Mouse (Mus musculus) forebrain, embryonic 10.5 days (tissue): ENCODE data around the gene Aunip. TPM values are rescaled to one million over a fixed set of nuclear protein-coding genes. Genes with fewer than 3 reads are reported as not detected.

Experiments
- DNase-seq: peaks from one replicate; pipeline ENCODE4 v3.0.0-alpha.2; 2017; ENCODE audit warnings: low spot score; ENCODE audit errors: extremely low spot score
- H3K27ac ChIP-seq: fragments of 300-500 bp; sonication (generic); 2 replicates; pipeline ENCODE4 v1.5.1; 2016; ENCODE audit warnings: mild to moderate bottlenecking
- H3K27me3 ChIP-seq: fragments of 300-500 bp; sonication (generic); 2 replicates; pipeline ENCODE4 v1.6.1; 2016; ENCODE audit warnings: mild to moderate bottlenecking; ENCODE audit not compliant: poor library complexity, severe bottlenecking
- H3K36me3 ChIP-seq: fragments of 300-500 bp; sonication (generic); replicated peaks from 2 replicates; pipeline ENCODE4 v1.6.1; 2016; ENCODE audit warnings: mild to moderate bottlenecking, moderate library complexity
- H3K4me1 ChIP-seq: fragments of 300-500 bp; sonication (generic); 2 replicates; pipeline ENCODE4 v1.6.1; 2016
- H3K4me3 ChIP-seq: fragments of 300-500 bp; sonication (generic); 2 replicates; pipeline ENCODE4 v1.5.1; 2016; ENCODE audit warnings: mild to moderate bottlenecking, moderate library complexity
- H3K9me3 ChIP-seq: fragments of 300-500 bp; sonication (generic); 2 replicates; pipeline ENCODE4 v1.6.1; 2016; ENCODE audit warnings: mild to moderate bottlenecking, moderate library complexity
- WGBS: fragments of 180-500 bp; shearing (Covaris S2); methylation state at CpG from one replicate; pipeline ENCODE4 v1.1.7; 2016; 5-methylcytosine and 5-hydroxymethylcytosine counted together
- polyA plus RNA-seq: library from polyadenylated mRNA; unstranded; fragments of >200 nt; fragmentation: Nextera tagmentation; extraction: Ambion mirVana; gene quantifications from 2 replicates; pipeline ENCODE4 v1.2.1, GENCODE M21; 2016

Gene Aunip
- polyA plus RNA-seq, 1 experiment from 2014 or later = 30.3 TPM

GRCm38 (mm10) chr4:134510396-134510795, 403 bp upstream of the Aunip start:
- H3K9me3 ChIP-seq = no peaks in the 10 kb centered on the region
- H3K27ac ChIP-seq = 0 out of 2 replicates have a peak overlapping the region, but pooled peaks have one; percentile 35
- peaks cover 39% of the 10 kb centered on the region for H3K4me1 ChIP-seq
- H3K27me3 ChIP-seq = no peaks in the 10 kb centered on the region
- WGBS = 73% methylated on average over 4 of the region's 4 CpGs
- H3K36me3 ChIP-seq = peaks cover 20% of the 10 kb centered on the region
- no peak for DNase-seq
- peak overlapping the region; percentile 81 for H3K4me3 ChIP-seq

GRCm38 (mm10) chr4:134511730-134512129, 931 bp downstream of the Aunip start:
- no peak for DNase-seq
- 85% methylated on average over 6 of the region's 6 CpGs for WGBS
- Histone ChIP-seq H3K9me3 (no peaks in the 10 kb centered on the region), H3K4me3 (peak overlapping the region; percentile 81), H3K36me3 (peaks cover 22% of the 10 kb centered on the region), H3K4me1 (peaks cover 39% of the 10 kb centered on the region), H3K27me3 (no peaks in the 10 kb centered on the region), H3K27ac (peak overlapping the region; percentile 97)

- Histone ChIP-seq H3K9me3 (no peaks in the 10 kb centered on the region), H3K4me3 (peak overlapping the region; percentile 81), H3K27ac (peak overlapping the region; percentile 60; the same call in 1 of the 2 replicates), H3K27me3 (no peaks in the 10 kb centered on the region), H3K36me3 (peaks cover 33% of the 10 kb centered on the region), H3K4me1 (peaks cover 46% of the 10 kb centered on the region)
- 41% methylated on average over 15 of the region's 15 CpGs for WGBS
- peak; percentile 50 for DNase-seq
Measured at GRCm38 (mm10) chr4:134512798-134513197, 2.0 kb downstream of the Aunip start.

- Histone ChIP-seq H3K4me1 (peaks cover 47% of the 10 kb centered on the region), H3K36me3 (peaks cover 47% of the 10 kb centered on the region), H3K27ac (no peak overlapping the region), H3K4me3 (no peak overlapping the region), H3K27me3 (no peaks in the 10 kb centered on the region), H3K9me3 (no peaks in the 10 kb centered on the region)
- WGBS = 90% methylated on average over 11 of the region's 11 CpGs
- no peak for DNase-seq
Measured at GRCm38 (mm10) chr4:134514309-134514930, 3.6 kb downstream of the Aunip start.

- 80% methylated on average over 7 of the region's 7 CpGs for WGBS
- DNase-seq = no peak
- H3K27me3 ChIP-seq = no peaks in the 10 kb centered on the region
- H3K4me1 ChIP-seq = peaks cover 47% of the 10 kb centered on the region
- no peaks in the 10 kb centered on the region for H3K9me3 ChIP-seq
- H3K27ac ChIP-seq = no peak overlapping the region
- no peak overlapping the region for H3K4me3 ChIP-seq
- peaks cover 58% of the 10 kb centered on the region for H3K36me3 ChIP-seq
Measured at GRCm38 (mm10) chr4:134515614-134516013, 4.8 kb downstream of the Aunip start.

GRCm38 (mm10) chr4:134516981-134517380, 6.2 kb downstream of the Aunip start:
- Histone ChIP-seq H3K27me3 (no peaks in the 10 kb centered on the region), H3K36me3 (peaks cover 72% of the 10 kb centered on the region), H3K27ac (no peak overlapping the region), H3K4me3 (no peak overlapping the region), H3K9me3 (no peaks in the 10 kb centered on the region), H3K4me1 (peaks cover 36% of the 10 kb centered on the region)
- WGBS = 85% methylated on average over 8 of the region's 8 CpGs
- DNase-seq = no peak

- WGBS = 91% methylated on average over 10 of the region's 10 CpGs
- peaks cover 76% of the 10 kb centered on the region for H3K36me3 ChIP-seq
Measured at GRCm38 (mm10) chr4:134517719-134518118, 6.9 kb downstream of the Aunip start.

GRCm38 (mm10) chr4:134518541-134518940, 7.7 kb downstream of the Aunip start:
- H3K36me3 ChIP-seq = peaks cover 79% of the 10 kb centered on the region
- H3K4me1 ChIP-seq = peaks cover 21% of the 10 kb centered on the region
- no peaks in the 10 kb centered on the region for H3K9me3 ChIP-seq
- no peaks in the 10 kb centered on the region for H3K27me3 ChIP-seq
- no peak overlapping the region for H3K27ac ChIP-seq
- H3K4me3 ChIP-seq = no peak overlapping the region
- DNase-seq = no peak
- WGBS = 90% methylated on average over 4 of the region's 4 CpGs

More at GRCm38 (mm10) chr4:134517719-134518118, 6.9 kb downstream of the Aunip start:
- Histone ChIP-seq H3K4me1 (peaks cover 29% of the 10 kb centered on the region), H3K27ac (no peak overlapping the region), H3K27me3 (no peaks in the 10 kb centered on the region), H3K4me3 (no peak overlapping the region), H3K9me3 (no peaks in the 10 kb centered on the region)
- DNase-seq = no peak

- Histone ChIP-seq H3K4me3 (no peak overlapping the region), H3K27ac (no peak overlapping the region), H3K4me1 (peaks cover 13% of the 10 kb centered on the region; the same call in 1 of the 2 replicates), H3K9me3 (no peaks in the 10 kb centered on the region), H3K36me3 (peaks cover 80% of the 10 kb centered on the region), H3K27me3 (no peaks in the 10 kb centered on the region)
- DNase-seq = no peak
Measured at GRCm38 (mm10) chr4:134519281-134519680, 8.5 kb downstream of the Aunip start.

- no peaks in the 10 kb centered on the region for H3K27me3 ChIP-seq
- H3K4me1 ChIP-seq = peaks cover 7% of the 10 kb centered on the region; the same call in 1 of the 2 replicates
- 91% methylated on average over 4 of the region's 4 CpGs for WGBS
- no peak overlapping the region for H3K4me3 ChIP-seq
- no peak overlapping the region for H3K27ac ChIP-seq
- peaks cover 97% of the 10 kb centered on the region for H3K36me3 ChIP-seq
- H3K9me3 ChIP-seq = no peaks in the 10 kb centered on the region
- no peak for DNase-seq
Measured at GRCm38 (mm10) chr4:134523447-134523846, 12.6 kb downstream of the Aunip start.

GRCm38 (mm10) chr4:134525806-134526205, 15.0 kb downstream of the Aunip start:
- no peak overlapping the region for H3K4me3 ChIP-seq
- H3K27me3 ChIP-seq = no peaks in the 10 kb centered on the region
- peaks cover 7% of the 10 kb centered on the region; the same call in 1 of the 2 replicates for H3K4me1 ChIP-seq
- peaks cover 100% of the 10 kb centered on the region for H3K36me3 ChIP-seq
- no peaks in the 10 kb centered on the region for H3K9me3 ChIP-seq
- 85% methylated on average over 5 of the region's 5 CpGs for WGBS
- DNase-seq = no peak
- no peak overlapping the region for H3K27ac ChIP-seq

GRCm38 (mm10) chr4:134526220-134526619, 15.4 kb downstream of the Aunip start:
- Histone ChIP-seq H3K4me3 (no peak overlapping the region), H3K36me3 (peaks cover 100% of the 10 kb centered on the region), H3K27ac (no peak overlapping the region), H3K4me1 (peaks cover 7% of the 10 kb centered on the region; the same call in 1 of the 2 replicates), H3K27me3 (no peaks in the 10 kb centered on the region), H3K9me3 (no peaks in the 10 kb centered on the region)
- no peak for DNase-seq
- 89% methylated on average over 5 of the region's 5 CpGs for WGBS

- WGBS = 90% methylated on average over 4 of the region's 4 CpGs
- H3K27me3 ChIP-seq = no peaks in the 10 kb centered on the region
- peaks cover 41% of the 10 kb centered on the region for H3K36me3 ChIP-seq
- H3K9me3 ChIP-seq = no peaks in the 10 kb centered on the region
- no peak for DNase-seq
- no peak overlapping the region for H3K4me3 ChIP-seq
- H3K27ac ChIP-seq = no peak overlapping the region
- H3K4me1 ChIP-seq = peaks cover 25% of the 10 kb centered on the region
Measured at GRCm38 (mm10) chr4:134532928-134533327, 22.1 kb downstream of the Aunip start.
